Mouse (Mus musculus) megakaryocyte, adult 5-6 weeks (primary cell): Measurements from ENCODE around the gene Mia3. TPM values are rescaled to one million over a fixed set of nuclear protein-coding genes. Genes with fewer than 3 reads are reported as not detected.
"Not testable (repeated sequence)": the region's sequence is repeated elsewhere in the genome, so short reads cannot be mapped to it uniquely, and the experiment has no call there.

Source experiments
- ATAC-seq: 2 replicates; pipeline ENCODE4 v1.8.0; 2016; ENCODE audit warnings: mild to moderate bottlenecking, inconsistent platforms; ENCODE audit not compliant: poor library complexity, severe bottlenecking
- total RNA-seq, 2 experiments: library from RNA; stranded (forward) in 1 of 2; stranded (reverse) in 1 of 2; fragments of 153-499, 151-499 nt in 1 of 2; fragments of 221-1000, 200-1000 nt in 1 of 2; gene quantifications; 2 replicates each; pipeline versions ENCODE4 v1.2.3 to v1.2.4; 2015 to 2017

Mia3 gene
- total RNA-seq, 2 experiments from 2014 or later, result 119 to 134 TPM

- ATAC-seq, result peak; percentile 77
Observed at GRCm38 (mm10) chr1:183344886-183345816, 24.2 kb downstream of the Mia3 start.

GRCm38 (mm10) chr1:183342902-183343301 lies 26.5 kb downstream of the Mia3 start:
- not testable (repeated sequence) for ATAC-seq

DNA sequence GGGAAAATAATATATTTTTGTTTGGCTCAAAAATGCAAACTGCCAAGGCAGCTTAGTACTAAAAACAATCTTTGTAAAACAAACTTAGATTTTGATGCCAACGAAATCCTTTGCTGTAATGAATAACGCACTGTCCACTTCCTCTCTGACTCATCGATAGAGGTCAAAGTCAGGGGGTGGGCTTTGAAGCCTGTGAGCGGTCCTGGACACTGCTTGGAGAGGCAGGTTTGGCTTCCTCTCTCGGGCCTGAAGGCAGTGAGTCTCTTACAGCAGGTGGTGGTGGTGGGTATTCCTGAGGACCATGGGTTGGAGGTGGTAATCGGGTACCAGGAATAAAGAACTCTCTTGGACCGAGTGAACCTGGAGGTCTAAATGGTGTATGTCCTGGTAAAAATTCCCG lies 42.2 kb downstream of the Mia3 start:
- no peak for ATAC-seq

DNA sequence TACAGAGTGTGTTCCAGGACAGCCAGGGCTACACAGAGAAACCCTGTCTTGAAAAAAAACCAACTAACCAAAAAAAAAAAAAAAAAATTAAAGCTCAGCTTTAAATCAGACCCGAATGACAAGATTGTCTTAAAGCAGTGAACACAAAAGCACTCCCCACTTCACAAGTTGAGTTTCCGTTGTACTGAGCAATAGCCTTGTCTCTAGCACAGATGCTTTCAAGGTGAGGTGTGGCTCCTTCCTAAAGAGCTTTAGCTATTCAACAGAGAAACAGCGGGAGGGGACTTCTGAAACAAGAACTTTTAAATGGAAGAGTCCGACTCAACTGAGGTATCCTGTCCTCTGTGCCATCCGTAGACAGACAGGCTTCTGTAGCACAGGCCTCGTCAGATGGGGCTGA lies 44.9 kb downstream of the Mia3 start:
- no peak for ATAC-seq

GRCm38 (mm10) chr1:183323923-183324322 lies 45.4 kb downstream of the Mia3 start:
- no peak for ATAC-seq

DNA sequence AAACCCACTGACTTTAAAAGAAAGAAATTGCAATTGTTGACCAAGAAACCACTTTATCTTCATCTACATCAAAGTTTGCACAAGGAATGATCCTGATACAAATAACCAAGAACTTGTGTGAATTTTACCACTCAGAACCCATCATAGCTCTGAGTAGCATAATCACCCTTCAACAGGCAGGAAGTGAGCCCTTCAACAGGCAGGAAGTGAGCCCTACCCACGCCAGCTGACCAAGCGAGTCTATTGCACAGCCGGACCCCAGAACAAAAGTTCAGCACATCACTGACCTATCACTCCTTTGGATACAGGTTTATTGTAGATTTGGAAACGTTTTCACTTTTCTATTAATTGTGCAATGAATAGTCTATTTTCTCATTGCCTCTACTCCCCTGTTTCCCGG lies 46.9 kb downstream of the Mia3 start:
- ATAC-seq, result peak; percentile 60

- peak; percentile 70 for ATAC-seq
Observed at GRCm38 (mm10) chr1:183320708-183321107, 48.6 kb downstream of the Mia3 start.

- peak; percentile 58 for ATAC-seq
Observed at GRCm38 (mm10) chr1:183315783-183316182, 53.6 kb downstream of the Mia3 start.

DNA sequence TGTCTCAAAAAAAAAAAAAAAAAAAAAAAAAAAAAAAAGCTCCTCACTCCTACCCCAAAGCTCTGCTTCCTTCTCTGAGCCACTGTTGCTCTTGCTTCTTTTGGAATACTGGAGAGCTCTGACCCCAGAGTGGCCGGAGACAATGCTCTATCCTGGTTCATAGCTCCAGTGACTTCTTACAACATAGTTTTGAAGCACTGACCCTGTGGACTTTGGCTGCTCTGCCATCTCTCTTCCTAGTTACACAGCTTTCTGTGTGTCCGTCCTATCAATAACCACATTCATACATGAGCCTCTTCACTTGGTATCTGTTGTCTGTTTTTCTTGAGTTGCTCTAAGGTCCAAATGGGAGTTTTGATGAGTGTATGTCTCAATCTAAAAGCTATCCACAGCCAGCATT lies 57.3 kb downstream of the Mia3 start:
- no peak for ATAC-seq

DNA sequence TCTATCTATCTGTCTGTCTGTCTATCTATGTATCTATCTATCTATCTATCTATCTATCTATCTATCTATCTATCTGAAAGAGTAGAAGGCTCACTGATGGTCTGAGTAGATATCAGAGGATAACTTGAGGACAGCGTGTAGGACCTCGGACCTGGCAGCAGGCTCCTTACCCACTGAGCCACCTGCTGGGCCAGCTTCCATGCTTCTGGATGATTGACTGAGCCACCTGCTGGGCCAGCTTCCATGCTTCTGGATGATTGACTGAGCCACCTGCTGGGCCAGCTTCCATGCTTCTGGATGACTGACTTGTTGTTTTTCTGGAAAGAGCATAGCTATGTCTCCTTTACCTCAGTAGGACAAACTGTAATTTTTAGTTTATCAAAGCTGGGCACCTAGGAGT lies 59.8 kb downstream of the Mia3 start:
- not testable (repeated sequence) for ATAC-seq

GRCm38 (mm10) chr1:183308476-183308875 lies 60.9 kb downstream of the Mia3 start:
- no peak for ATAC-seq

GRCm38 (mm10) chr1:183307555-183307954 lies 61.8 kb downstream of the Mia3 start:
- ATAC-seq, result peak; percentile 97

GRCm38 (mm10) chr1:183299161-183299560 lies 70.2 kb downstream of the Mia3 start:
- ATAC-seq, result no peak

GRCm38 (mm10) chr1:183297886-183298489 lies 71.4 kb downstream of the Mia3 start:
- peak; percentile 20 for ATAC-seq

GRCm38 (mm10) chr1:183297473-183297885 lies 71.9 kb downstream of the Mia3 start:
- no peak; the same call in 1 of the 2 replicates for ATAC-seq

- ATAC-seq, result peak; percentile 72
Observed at GRCm38 (mm10) chr1:183296877-183297383, 72.4 kb downstream of the Mia3 start, which contains the start of gene Brox. Brox (minus strand) TSS chr1:183297269.

DNA sequence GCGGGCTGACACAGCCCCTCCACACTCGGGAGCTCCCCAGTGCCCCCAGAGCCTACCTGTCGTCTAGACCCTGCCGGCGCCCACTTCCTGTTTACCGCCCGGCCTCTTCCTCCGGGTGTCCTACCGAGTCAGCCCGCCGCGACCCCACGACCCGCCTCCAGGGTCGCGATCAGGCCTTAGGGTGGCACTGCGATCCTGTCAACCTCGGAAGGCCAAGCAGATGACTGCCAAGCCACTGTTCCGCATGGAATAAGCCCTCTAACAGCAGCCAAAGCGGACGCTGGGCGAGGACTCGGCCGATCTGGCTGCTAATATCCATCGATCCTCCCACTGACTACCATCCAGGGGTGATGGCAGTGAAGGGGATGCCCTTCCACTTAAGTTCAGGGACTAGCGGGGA lies 72.9 kb downstream of the Mia3 start, which contains the start of gene Aida:
Gene Aida (plus strand): TSS at position 126 of the 400 bp plus-strand sequence.
- ATAC-seq, result peak; percentile 38

DNA sequence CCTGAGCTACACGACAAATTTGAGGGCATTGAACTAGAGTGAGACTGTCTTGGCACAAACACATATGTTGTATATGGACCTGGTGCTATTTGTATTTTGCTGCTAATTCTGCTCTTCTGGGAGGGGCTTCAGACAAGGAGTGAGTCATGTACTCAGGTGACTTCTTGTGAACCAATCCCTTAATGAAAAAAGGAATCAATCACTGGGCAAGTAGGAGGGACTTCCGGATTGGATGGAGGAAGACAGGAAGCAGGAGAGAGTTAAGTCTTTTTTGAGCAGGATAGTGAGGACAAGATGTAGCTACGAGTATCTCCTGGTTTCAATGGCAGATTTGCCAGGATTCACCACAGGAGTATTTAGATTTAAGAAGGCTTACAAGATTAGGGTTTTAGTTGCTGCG lies 79.8 kb downstream of the Mia3 start:
- no peak for ATAC-seq

DNA sequence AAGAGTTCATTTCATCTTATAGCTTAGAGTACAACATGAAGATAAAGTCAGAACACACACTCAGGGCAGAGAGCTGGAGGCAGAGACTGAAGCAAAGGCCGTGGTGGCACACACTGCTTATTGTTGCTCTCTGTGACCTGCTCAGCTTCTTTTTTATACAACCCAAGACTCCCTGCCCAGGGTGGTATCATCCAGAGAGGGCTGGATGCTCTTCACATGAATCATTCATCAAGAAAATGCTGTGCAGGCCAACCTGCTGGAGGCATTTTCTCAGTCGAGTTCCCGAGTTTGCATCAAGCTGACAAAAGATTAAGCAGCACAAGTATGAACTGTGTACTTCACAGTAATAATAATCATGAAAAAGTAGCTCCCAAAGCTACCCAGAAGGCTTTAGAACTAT lies 81.0 kb downstream of the Mia3 start:
- no peak for ATAC-seq
